Mouse (Mus musculus): Measurements from ENCODE around the gene Sept10.

- peak; percentile 52; the same call in 1 of the 2 replicates for TF ChIP-seq CTCF (IDR thresholded peaks at IDR 0.05; ENCODE audit: extremely low read depth, insufficient read length, insufficient replicate concordance, low read depth, low read length)
- TF ChIP-seq POLR2A (IDR thresholded peaks at IDR 0.05; ENCODE audit: low read depth, low read length) = no peak
Observed at GRCm38 (mm10) chr10:59152544-59153081, 69.0 kb downstream of the Sept10 start.
